In the genomic region with DNA sequence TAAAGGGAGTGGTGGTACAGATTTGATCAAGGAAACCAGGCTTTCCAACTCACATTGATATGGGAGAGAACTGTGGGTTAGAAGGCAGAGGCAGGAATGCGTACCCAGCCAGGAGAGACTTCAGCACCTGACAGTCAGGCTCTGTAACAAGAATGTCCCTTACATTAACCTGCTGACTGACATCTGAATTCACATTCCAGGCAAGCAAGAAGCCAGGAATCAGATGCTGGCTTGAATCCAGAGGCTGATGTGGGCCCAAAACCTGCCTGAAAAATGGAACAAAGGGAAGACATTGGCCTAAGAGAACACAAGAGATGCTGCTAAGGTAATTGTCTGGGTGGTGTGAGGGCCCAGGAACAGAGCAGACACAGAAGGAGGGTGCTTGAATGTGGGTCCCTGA, we compare ENCODE assay signal across 20 mouse cellular contexts.
A peak's percentile ranks its signal among the peaks of the same experiment; 100 is the strongest.
DNase-seq lines count a peak whose midpoint lies in the region; ATAC-seq and TF ChIP-seq lines count a peak whose summit lies in the region.
"Had no signal": no experiment of that assay in that cellular context is flagged by ENCODE, and none has a peak within 500 bp of the region (broad histone marks: within the 10 kb centered on the region; RNA-seq: fewer than 3 reads in every experiment).

No protein-coding gene starts in this region.

- WGBS in forebrain, embryonic 10.5 days = 89% methylated on average over 1 of the region's 1 CpGs
- WGBS in forebrain, postnatal 0 days = 82% methylated on average over 1 of the region's 1 CpGs
- WGBS in kidney, postnatal 0 days = 56% methylated on average over 1 of the region's 1 CpGs
- 86% methylated on average over 1 of the region's 1 CpGs for WGBS in limb, embryonic 12.5 days

- H3K9me3 ChIP-seq in forebrain, embryonic 10.5 days = no peaks in the 10 kb centered on the region
- no peaks in the 10 kb centered on the region for H3K9me3 ChIP-seq in forebrain, postnatal 0 days (ENCODE audit: low read length)
- no peaks in the 10 kb centered on the region for H3K9me3 ChIP-seq in kidney, postnatal 0 days (replicated peaks; ENCODE audit: low read length)
- no peaks in the 10 kb centered on the region for H3K9me3 ChIP-seq in limb, embryonic 12.5 days
- H3K9me3 ChIP-seq: heart, embryonic 10.5 days; intestine, embryonic 15.5 days; liver, embryonic 13.5 days; midbrain, embryonic 13.5 days had no signal

- H3K27ac ChIP-seq in forebrain, embryonic 10.5 days = 0 out of 2 replicates have a peak overlapping the region, but pooled peaks have one; percentile 11
- no peak overlapping the region for H3K27ac ChIP-seq in forebrain, postnatal 0 days (ENCODE audit: low read depth, low read length)
- peak overlapping the region; percentile 63 for H3K27ac ChIP-seq in kidney, postnatal 0 days
- peak overlapping the region; percentile 76 for H3K27ac ChIP-seq in limb, embryonic 12.5 days
- H3K27ac ChIP-seq: heart, embryonic 10.5 days; intestine, embryonic 15.5 days; liver, embryonic 13.5 days; midbrain, embryonic 13.5 days had no signal

- H3K4me2 ChIP-seq in forebrain, postnatal 0 days (ENCODE audit: low read depth) = no peak overlapping the region
- H3K4me2 ChIP-seq in kidney, postnatal 0 days (ENCODE audit: low read length) = 0 out of 2 replicates have a peak overlapping the region, but pooled peaks have one; percentile 11
- H3K4me2 ChIP-seq in limb, embryonic 12.5 days = peak overlapping the region; percentile 33
- H3K4me2 ChIP-seq: intestine, embryonic 15.5 days; liver, embryonic 13.5 days; midbrain, embryonic 13.5 days had no signal

- no peak overlapping the region for H3K9ac ChIP-seq in forebrain, postnatal 0 days
- no peak overlapping the region for H3K9ac ChIP-seq in kidney, postnatal 0 days (ENCODE audit: low read depth, low read length)
- H3K9ac ChIP-seq in limb, embryonic 12.5 days (replicated peaks) = no peak overlapping the region
- H3K9ac ChIP-seq: intestine, embryonic 15.5 days; liver, embryonic 13.5 days; midbrain, embryonic 13.5 days had no signal

- DNase-seq in forebrain, embryonic 10.5 days (ENCODE audit: extremely low spot score, low spot score) = no peak
- DNase-seq in forebrain, postnatal 0 days = no peak
- DNase-seq in kidney, adult 18-20 months = peak; percentile 45
- DNase-seq in kidney, postnatal 0 days (ENCODE audit: low spot score) = peak; percentile 24
- no peak for DNase-seq in urinary bladder, postnatal 25 days (ENCODE audit: low spot score)
- DNase-seq: cerebellum, adult 18-20 months; cerebellum, postnatal 36 days; heart, postnatal 4 days; liver, embryonic 13.5 days; lung, adult 2 months; thymus, adult 18-20 months; thymus, postnatal 4 days had no signal

- no peaks in the 10 kb centered on the region for H3K27me3 ChIP-seq in forebrain, embryonic 10.5 days (ENCODE audit: poor library complexity, severe bottlenecking)
- no peaks in the 10 kb centered on the region for H3K27me3 ChIP-seq in forebrain, postnatal 0 days (ENCODE audit: insufficient read depth, low read length)
- no peaks in the 10 kb centered on the region for H3K27me3 ChIP-seq in kidney, postnatal 0 days (ENCODE audit: insufficient read depth, low read length)
- H3K27me3 ChIP-seq in limb, embryonic 12.5 days = no peaks in the 10 kb centered on the region
- H3K27me3 ChIP-seq: intestine, embryonic 15.5 days; liver, embryonic 13.5 days; megakaryocyte, embryonic 14.5 days; midbrain, embryonic 13.5 days had no signal

- peaks cover 17% of the 10 kb centered on the region for H3K4me1 ChIP-seq in forebrain, embryonic 10.5 days
- peaks cover 4% of the 10 kb centered on the region; the same call in 1 of the 2 replicates for H3K4me1 ChIP-seq in forebrain, postnatal 0 days (ENCODE audit: insufficient read depth)
- 0 out of 2 replicates have a peak, but pooled peaks cover 4% of the 10 kb centered on the region for H3K4me1 ChIP-seq in kidney, postnatal 0 days (replicated peaks; ENCODE audit: insufficient read depth, low read length)
- peaks cover 51% of the 10 kb centered on the region for H3K4me1 ChIP-seq in limb, embryonic 12.5 days (replicated peaks)
- H3K4me1 ChIP-seq: intestine, embryonic 15.5 days; liver, embryonic 13.5 days; megakaryocyte, embryonic 14.5 days; midbrain, embryonic 13.5 days had no signal

- no peaks in the 10 kb centered on the region for H3K36me3 ChIP-seq in forebrain, embryonic 10.5 days (replicated peaks)
- no peaks in the 10 kb centered on the region for H3K36me3 ChIP-seq in forebrain, postnatal 0 days (ENCODE audit: insufficient read depth)
- no peaks in the 10 kb centered on the region for H3K36me3 ChIP-seq in kidney, postnatal 0 days (ENCODE audit: insufficient read depth, low read length)
- no peaks in the 10 kb centered on the region for H3K36me3 ChIP-seq in limb, embryonic 12.5 days
- H3K36me3 ChIP-seq: heart, embryonic 10.5 days; intestine, embryonic 15.5 days; liver, embryonic 13.5 days; midbrain, embryonic 13.5 days had no signal

- no peak for TF ChIP-seq CTCF in forebrain, postnatal 0 days (IDR thresholded peaks at IDR 0.05; ENCODE audit: low read depth)
- no peak for TF ChIP-seq CTCF in kidney, postnatal 0 days (IDR thresholded peaks at IDR 0.05; ENCODE audit: low read depth)

- no peak overlapping the region for H3K4me3 ChIP-seq in forebrain, embryonic 10.5 days
- no peak overlapping the region for H3K4me3 ChIP-seq in forebrain, postnatal 0 days (ENCODE audit: low read depth, low read length)
- no peak overlapping the region for H3K4me3 ChIP-seq in kidney, postnatal 0 days (replicated peaks; ENCODE audit: low read depth, low read length)
- no peak overlapping the region for H3K4me3 ChIP-seq in limb, embryonic 12.5 days (replicated peaks)
- H3K4me3 ChIP-seq: heart, embryonic 10.5 days; intestine, embryonic 15.5 days; liver, embryonic 13.5 days; megakaryocyte, embryonic 14.5 days; midbrain, embryonic 13.5 days had no signal

- no peak for ATAC-seq in forebrain, postnatal 0 days
- no peak for ATAC-seq in kidney, postnatal 0 days (replicated peaks; ENCODE audit: low FRiP score, low read depth)
- ATAC-seq in limb, embryonic 12.5 days (ENCODE audit: insufficient number of reproducible peaks, insufficient read depth, low FRiP score, low TSS enrichment, low read depth) = no peak
- ATAC-seq in megakaryocyte progenitor cell, adult 5-6 weeks (replicated peaks; ENCODE audit: poor library complexity) = no peak
- ATAC-seq: CD4-positive, CD25-positive, alpha-beta regulatory T cell, adult 4 months; hindbrain, embryonic 16.5 days; intestine, embryonic 15.5 days; midbrain, embryonic 13.5 days had no signal

Comparison
In these comparisons a context has a peak if more than half of its experiments do, and no peak if none do; other contexts are left out.
1. DNase-seq: peak in kidney, adult 18-20 months (single experiment) and kidney, postnatal 0 days (single experiment); none in forebrain, embryonic 10.5 days (single experiment), forebrain, postnatal 0 days (single experiment) and urinary bladder, postnatal 25 days (single experiment).